22 mouse cellular contexts compared by ENCODE assay signal in genomic region chr11:4164701-4165100, GRCm38 (mm10). TPM values are rescaled to one million over a fixed set of nuclear protein-coding genes. Genes with fewer than 3 reads are reported as not detected.
A peak's percentile ranks its signal among the peaks of the same experiment; 100 is the strongest.
DNase-seq lines count a peak whose midpoint lies in the region; ATAC-seq and TF ChIP-seq lines count a peak whose summit lies in the region.
"Had no signal": no experiment of that assay in that cellular context is flagged by ENCODE, and none has a peak within 500 bp of the region (broad histone marks: within the 10 kb centered on the region; RNA-seq: fewer than 3 reads in every experiment).

No protein-coding gene starts in this region.

- H3K9ac ChIP-seq in forebrain, embryonic 13.5 days: 0 out of 2 replicates have a peak overlapping the region, but pooled peaks have one; percentile 18
- no peak overlapping the region for H3K9ac ChIP-seq in forebrain, embryonic 16.5 days (replicated peaks; ENCODE audit: low read depth, low read length)
- H3K9ac ChIP-seq in embryonic facial prominence, embryonic 15.5 days: no peak overlapping the region
- H3K9ac ChIP-seq: hindbrain, embryonic 14.5 days; neural tube, embryonic 12.5 days had no signal

- peaks cover 83% of the 10 kb centered on the region for H3K36me3 ChIP-seq in forebrain, embryonic 13.5 days (ENCODE audit: poor library complexity, severe bottlenecking)
- peaks cover 36% of the 10 kb centered on the region for H3K36me3 ChIP-seq in forebrain, embryonic 16.5 days (ENCODE audit: control insufficient read depth, insufficient read depth)
- peaks cover 88% of the 10 kb centered on the region for H3K36me3 ChIP-seq in C2C12 (ENCODE audit: control insufficient read depth, insufficient read depth)
- H3K36me3 ChIP-seq in embryonic facial prominence, embryonic 15.5 days: peaks cover 59% of the 10 kb centered on the region

- H3K79me2 ChIP-seq in C2C12 (ENCODE audit: control insufficient read depth, insufficient read depth): peaks cover 97% of the 10 kb centered on the region

- ATAC-seq in forebrain, embryonic 13.5 days: no peak
- ATAC-seq in forebrain, embryonic 16.5 days: no peak
- peak; percentile 77 for ATAC-seq in embryonic facial prominence, embryonic 15.5 days (ENCODE audit: insufficient number of reproducible peaks, low FRiP score, low TSS enrichment, low read depth)
- ATAC-seq: CD4-positive, CD25-positive, alpha-beta regulatory T cell, adult 4 months; intestine, postnatal 0 days; lung, postnatal 0 days had no signal

- no peaks in the 10 kb centered on the region for H3K27me3 ChIP-seq in forebrain, embryonic 13.5 days
- no peaks in the 10 kb centered on the region for H3K27me3 ChIP-seq in forebrain, embryonic 16.5 days (replicated peaks; ENCODE audit: control insufficient read depth, insufficient read depth, low read length)
- H3K27me3 ChIP-seq in C2C12 (ENCODE audit: control insufficient read depth, insufficient read depth, insufficient read length): no peaks in the 10 kb centered on the region
- H3K27me3 ChIP-seq in embryonic facial prominence, embryonic 15.5 days: no peaks in the 10 kb centered on the region
- H3K27me3 ChIP-seq: neural tube, embryonic 12.5 days had no signal

- 98% methylated on average over 2 of the region's 2 CpGs for WGBS in forebrain, embryonic 13.5 days
- 89% methylated on average over 2 of the region's 2 CpGs for WGBS in forebrain, embryonic 16.5 days
- WGBS in embryonic facial prominence, embryonic 15.5 days: 52% methylated on average over 2 of the region's 2 CpGs

- no peak overlapping the region for H3K4me3 ChIP-seq in forebrain, embryonic 13.5 days
- H3K4me3 ChIP-seq in forebrain, embryonic 16.5 days (replicated peaks; ENCODE audit: low read length): no peak overlapping the region
- H3K4me3 ChIP-seq in C2C12 (ENCODE audit: insufficient read depth, poor library complexity, severe bottlenecking): no peak overlapping the region
- no peak overlapping the region for H3K4me3 ChIP-seq in embryonic facial prominence, embryonic 15.5 days (replicated peaks)
- H3K4me3 ChIP-seq: neural tube, embryonic 12.5 days had no signal

- H3K9me3 ChIP-seq in forebrain, embryonic 13.5 days (replicated peaks): no peaks in the 10 kb centered on the region
- no peaks in the 10 kb centered on the region for H3K9me3 ChIP-seq in forebrain, embryonic 16.5 days (ENCODE audit: control insufficient read depth, low read length)
- H3K9me3 ChIP-seq in embryonic facial prominence, embryonic 15.5 days (replicated peaks): no peaks in the 10 kb centered on the region
- H3K9me3 ChIP-seq: G1E; neural tube, embryonic 12.5 days had no signal

- DNase-seq in 3T3-L1 (ENCODE audit: low read depth, low spot score): peak; percentile 89
- no peak for DNase-seq in thymus, postnatal 10 days (ENCODE audit: low spot score in 2 of 2)
- DNase-seq in layer of hippocampus, adult 18-20 months (ENCODE audit: low spot score in 2 of 2): no peak
- DNase-seq: cerebellum, adult 11-12 months; cerebellum, postnatal 25 days; heart, postnatal 36 days; layer of hippocampus, postnatal 36 days; liver; right cerebral cortex, adult 18-20 months had no signal

- no peak for TF ChIP-seq CTCF in C2C12 (IDR thresholded peaks at IDR 0.05; ENCODE audit: control insufficient read depth, insufficient read depth, insufficient read length)

- peaks cover 44% of the 10 kb centered on the region for H3K4me1 ChIP-seq in forebrain, embryonic 13.5 days
- H3K4me1 ChIP-seq in forebrain, embryonic 16.5 days (replicated peaks; ENCODE audit: control insufficient read depth, insufficient read depth, low read length): peaks cover 36% of the 10 kb centered on the region
- peaks cover 48% of the 10 kb centered on the region for H3K4me1 ChIP-seq in embryonic facial prominence, embryonic 15.5 days

- peak overlapping the region; percentile 21 for H3ac ChIP-seq in C2C12 (ENCODE audit: control insufficient read depth, insufficient read length, low read depth)

- H3K4me2 ChIP-seq in forebrain, embryonic 13.5 days: no peak overlapping the region
- H3K4me2 ChIP-seq in forebrain, embryonic 16.5 days (ENCODE audit: low read length): no peak overlapping the region
- no peak overlapping the region for H3K4me2 ChIP-seq in embryonic facial prominence, embryonic 15.5 days (replicated peaks)
- H3K4me2 ChIP-seq: hindbrain, embryonic 14.5 days; midbrain, embryonic 11.5 days; neural tube, embryonic 12.5 days had no signal

- no peak overlapping the region for H3K27ac ChIP-seq in forebrain, embryonic 13.5 days
- H3K27ac ChIP-seq in forebrain, embryonic 16.5 days (ENCODE audit: low read length): no peak overlapping the region
- H3K27ac ChIP-seq in embryonic facial prominence, embryonic 15.5 days (replicated peaks): peak overlapping the region; percentile 85
- H3K27ac ChIP-seq: hindbrain, embryonic 14.5 days; kidney, postnatal 0 days; neural tube, embryonic 12.5 days had no signal

- H3K79me3 ChIP-seq in C2C12 (ENCODE audit: low read depth): peaks cover 53% of the 10 kb centered on the region

TF ChIP-seq in C2C12, 6 proteins besides CTCF, POLR2A, EP300 and RAD21:
- TF ChIP-seq CEBPB (IDR thresholded peaks at IDR 0.05; ENCODE audit: low read depth): no peak
- TF ChIP-seq FOSL1 (IDR thresholded peaks at IDR 0.05; ENCODE audit: insufficient read depth, low read length, poor library complexity, severe bottlenecking): no peak
- no peak for TF ChIP-seq MYOG (IDR thresholded peaks at IDR 0.05; ENCODE audit: control insufficient read depth, extremely low read depth, insufficient read length)
- no peak for TF ChIP-seq MAX (IDR thresholded peaks at IDR 0.05)
- TF ChIP-seq MYOD1 (IDR thresholded peaks at IDR 0.05; ENCODE audit: control insufficient read depth, insufficient read length, low read depth): no peak
- TF ChIP-seq USF1 (IDR thresholded peaks at IDR 0.05; ENCODE audit: low read depth): no peak
TF ChIP-seq in C2C12: peak in this region for 0.

RNA-seq across cellular contexts. Expression of gene Sf3a1, which starts 4.6 kb away (rescaled TPM):
- 61.2 and 66.8 TPM in 2 replicates for polyA plus RNA-seq in forebrain, embryonic 13.5 days (2015; fragmentation: Nextera tagmentation; extraction: Ambion mirVana)
- 59.4 and 60.6 TPM in 2 replicates for polyA plus RNA-seq in forebrain, embryonic 16.5 days (2015; fragmentation: Nextera tagmentation; extraction: Ambion mirVana)
- polyA plus RNA-seq in C2C12 (2012; fragmentation: generic; extraction: Trizol): 64.9 TPM
- polyA plus RNA-seq in embryonic facial prominence, embryonic 15.5 days (2015; fragmentation: Nextera tagmentation; extraction: Ambion mirVana): 50.5 and 57.7 TPM in 2 replicates
- total RNA-seq in layer of hippocampus, adult 18-20 months (2021): 10 to 100 TPM; 72.7 TPM

RNA-seq across cellular contexts. Expression of gene Ccdc157, which starts 4.6 kb away (rescaled TPM):
- polyA plus RNA-seq in forebrain, embryonic 13.5 days (2015; fragmentation: Nextera tagmentation; extraction: Ambion mirVana): 5.3 and 7.2 TPM in 2 replicates
- polyA plus RNA-seq in forebrain, embryonic 16.5 days (2015; fragmentation: Nextera tagmentation; extraction: Ambion mirVana): 6.7 and 8.0 TPM in 2 replicates
- 3.7 TPM for polyA plus RNA-seq in C2C12 (2012; fragmentation: generic; extraction: Trizol)
- polyA plus RNA-seq in embryonic facial prominence, embryonic 15.5 days (2015; fragmentation: Nextera tagmentation; extraction: Ambion mirVana): 14.4 and 16.6 TPM in 2 replicates
- total RNA-seq in layer of hippocampus, adult 18-20 months (2021): 10 to 100 TPM; 10.4 to 11.7 TPM

RNA-seq across cellular contexts. Expression of gene Tbc1d10a, which starts 21.9 kb away (rescaled TPM):
- polyA plus RNA-seq in forebrain, embryonic 13.5 days (2015; fragmentation: Nextera tagmentation; extraction: Ambion mirVana): 23.4 and 23.7 TPM in 2 replicates
- 29.1 and 33.4 TPM in 2 replicates for polyA plus RNA-seq in forebrain, embryonic 16.5 days (2015; fragmentation: Nextera tagmentation; extraction: Ambion mirVana)
- polyA plus RNA-seq in C2C12 (2012; fragmentation: generic; extraction: Trizol): 22.4 TPM
- polyA plus RNA-seq in embryonic facial prominence, embryonic 15.5 days (2015; fragmentation: Nextera tagmentation; extraction: Ambion mirVana): 56.1 and 56.2 TPM in 2 replicates
- total RNA-seq in layer of hippocampus, adult 18-20 months (2021): 10 to 100 TPM; 28.1 to 30.8 TPM

RNA-seq across cellular contexts. Expression of gene Rnf215, which starts 29.7 kb away (rescaled TPM):
- 37.5 and 41.0 TPM in 2 replicates for polyA plus RNA-seq in forebrain, embryonic 13.5 days (2015; fragmentation: Nextera tagmentation; extraction: Ambion mirVana)
- 51.7 and 52.6 TPM in 2 replicates for polyA plus RNA-seq in forebrain, embryonic 16.5 days (2015; fragmentation: Nextera tagmentation; extraction: Ambion mirVana)
- 13.6 TPM for polyA plus RNA-seq in C2C12 (2012; fragmentation: generic; extraction: Trizol)
- polyA plus RNA-seq in embryonic facial prominence, embryonic 15.5 days (2015; fragmentation: Nextera tagmentation; extraction: Ambion mirVana): 38.2 and 39.7 TPM in 2 replicates
- 10 to 100 TPM; 27.1 to 27.5 TPM for total RNA-seq in layer of hippocampus, adult 18-20 months (2021)

RNA-seq across cellular contexts. Expression of gene Sec14l2, which starts 41.5 kb away (rescaled TPM):
- polyA plus RNA-seq in forebrain, embryonic 13.5 days (2015; fragmentation: Nextera tagmentation; extraction: Ambion mirVana): 1.5 and 2.3 TPM in 2 replicates
- 1.6 and 1.7 TPM in 2 replicates for polyA plus RNA-seq in forebrain, embryonic 16.5 days (2015; fragmentation: Nextera tagmentation; extraction: Ambion mirVana)
- polyA plus RNA-seq in C2C12 (2012; fragmentation: generic; extraction: Trizol): 7.3 TPM
- 3.8 and 4.7 TPM in 2 replicates for polyA plus RNA-seq in embryonic facial prominence, embryonic 15.5 days (2015; fragmentation: Nextera tagmentation; extraction: Ambion mirVana)
- total RNA-seq in layer of hippocampus, adult 18-20 months (2021): 10 to 100 TPM; 57.7 to 61.3 TPM
- total RNA-seq: granulocyte monocyte progenitor cell, adult 5-6 weeks had no signal
